Mouse (Mus musculus) lung, adult 2 months (tissue): ENCODE data around the gene Serpina11. TPM values are rescaled to one million over a fixed set of nuclear protein-coding genes. Genes with fewer than 3 reads are reported as not detected.

Source experiments
- DNase-seq: peaks from one replicate; pipeline ENCODE4 v3.0.0; 2022
- H3K4me1 ChIP-seq: fragments of 200-500 bp; 2 replicates; pipeline ENCODE4 v1.6.1; 2011; ENCODE audit warnings: low read length; ENCODE audit not compliant: control insufficient read depth, insufficient read depth
- H3K4me3 ChIP-seq: fragments of 200-500 bp; replicated peaks from 2 replicates; pipeline ENCODE3; 2011; ENCODE audit warnings: low read depth, mild to moderate bottlenecking, control low read depth, low read length; ENCODE audit errors: extremely low read depth
- CTCF ChIP-seq: fragments of 200-500 bp; IDR thresholded peaks from 2 replicates; pipeline ENCODE4 v1.5.1; 2011; ENCODE audit warnings: mild to moderate bottlenecking, low read length, control low read depth; ENCODE audit not compliant: insufficient read depth
- POLR2A ChIP-seq: fragments of 200-500 bp; IDR thresholded peaks from 2 replicates; pipeline ENCODE4 v1.6.1; 2011; ENCODE audit warnings: low read depth, mild to moderate bottlenecking, control low read depth, low read length, borderline replicate concordance; ENCODE audit errors: extremely low read depth
- WGBS: fragments of 180-500 bp; shearing (Covaris S2); methylation state at CpG from one replicate; pipeline ENCODE4 v1.1.7; 2018; 5-methylcytosine and 5-hydroxymethylcytosine counted together
- polyA plus RNA-seq: library from polyadenylated mRNA; depleted of rRNA; stranded (reverse); fragments of >200 nt; gene quantifications from 2 replicates; pipeline ENCODE4 v1.2.3, GENCODE M21; 2012

The Serpina11 gene
- polyA plus RNA-seq, 1 experiment, result not detected

- DNase-seq, result no peak
These were observed 6.8 kb upstream of the Serpina11 start for GRCm38 (mm10) chr12:103996513-103996912.

GRCm38 (mm10) chr12:103995292-103996072, 5.7 kb upstream of the Serpina11 start:
- WGBS, result 34% methylated on average over 5 of the region's 5 CpGs
- DNase-seq, result peak; percentile 70
- Histone ChIP-seq H3K4me3 (no peak overlapping the region), H3K4me1 (no peaks in the 10 kb centered on the region)
- TF ChIP-seq CTCF (peak; percentile 92), POLR2A (no peak)

More at GRCm38 (mm10) chr12:103996513-103996912, 6.8 kb upstream of the Serpina11 start:
- no peaks in the 10 kb centered on the region for H3K4me1 ChIP-seq
- WGBS, result 53% methylated on average over 2 of the region's 2 CpGs
- H3K4me3 ChIP-seq, result no peak overlapping the region
- no peak for TF ChIP-seq POLR2A
- TF ChIP-seq CTCF, result no peak

DNA sequence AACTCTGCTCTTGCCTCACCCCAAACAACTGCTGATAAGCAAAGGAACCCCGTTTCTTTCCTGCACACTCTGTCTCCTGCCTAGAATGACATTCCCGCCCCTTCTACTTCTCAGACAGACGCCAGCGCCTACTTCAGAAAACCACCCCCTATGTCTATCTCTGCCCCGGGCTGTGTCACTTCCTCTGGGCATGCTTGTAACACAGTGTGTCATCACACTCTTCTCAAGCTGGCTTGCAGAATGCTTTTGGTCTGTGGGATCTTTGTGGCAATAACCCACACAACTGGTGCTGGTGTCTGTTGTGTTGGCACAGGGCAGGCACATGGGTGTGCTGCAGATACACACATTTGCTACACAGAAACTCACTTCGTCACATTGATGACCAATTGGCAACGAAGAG, 3.2 kb upstream of the Serpina11 start:
- Histone ChIP-seq H3K4me3 (no peak overlapping the region), H3K4me1 (no peaks in the 10 kb centered on the region)
- no peak for DNase-seq
- WGBS, result 48% methylated on average over 7 of the region's 7 CpGs
- no peak for TF ChIP-seq POLR2A
- TF ChIP-seq CTCF, result no peak

GRCm38 (mm10) chr12:103989514-103989767, 316 bp downstream of the Serpina11 start:
- Histone ChIP-seq H3K4me1 (no peaks in the 10 kb centered on the region), H3K4me3 (no peak overlapping the region)
- 59% methylated on average over 2 of the region's 2 CpGs for WGBS
- TF ChIP-seq CTCF, result no peak
- TF ChIP-seq POLR2A, result no peak
- DNase-seq, result no peak

DNA sequence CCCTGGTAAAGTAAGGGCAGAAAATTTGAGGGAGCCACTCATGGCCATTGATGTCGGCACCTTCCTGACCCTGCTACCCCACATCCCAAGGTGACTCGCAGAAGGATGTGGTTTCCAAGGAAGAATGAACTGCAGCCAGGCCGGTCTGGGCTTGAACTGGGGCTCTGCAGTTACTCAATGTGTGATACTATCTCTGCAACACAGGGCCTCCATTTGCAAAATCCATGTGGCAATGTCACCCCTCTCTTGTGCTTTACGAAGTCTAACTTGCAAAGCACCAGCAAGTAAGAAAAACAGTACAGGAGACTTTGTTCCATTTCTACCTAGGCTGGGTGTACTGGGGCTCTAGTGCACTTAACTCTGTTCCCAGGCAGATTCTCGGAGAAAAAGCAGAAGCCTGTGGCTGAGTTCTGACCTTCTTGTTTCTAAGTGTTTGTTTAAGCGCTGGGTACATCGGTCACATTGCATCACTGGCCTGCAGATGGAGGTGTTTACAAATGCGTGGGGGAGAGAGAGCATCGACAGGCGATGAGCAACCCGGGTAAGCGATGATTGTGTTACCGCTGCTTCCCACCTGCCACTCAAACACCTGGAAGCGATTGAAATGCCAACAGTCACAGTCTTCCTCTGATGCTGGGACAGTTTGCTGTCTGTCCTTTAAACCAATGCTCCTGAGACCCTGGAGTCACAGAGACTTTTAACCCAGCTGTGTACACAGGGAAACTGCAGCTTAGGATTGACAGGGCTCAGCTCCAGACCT, 823 bp downstream of the Serpina11 start:
- no peak for DNase-seq
- no peak for TF ChIP-seq POLR2A
- no peak for TF ChIP-seq CTCF
- 30% methylated on average over 14 of the region's 14 CpGs for WGBS
- Histone ChIP-seq H3K4me1 (no peaks in the 10 kb centered on the region), H3K4me3 (no peak overlapping the region)

GRCm38 (mm10) chr12:103985868-103986267, 3.9 kb downstream of the Serpina11 start:
- Histone ChIP-seq H3K4me3 (no peak overlapping the region), H3K4me1 (no peaks in the 10 kb centered on the region)
- TF ChIP-seq CTCF (no peak), POLR2A (no peak)
- WGBS, result 43% methylated on average over 5 of the region's 5 CpGs
- no peak for DNase-seq

DNA sequence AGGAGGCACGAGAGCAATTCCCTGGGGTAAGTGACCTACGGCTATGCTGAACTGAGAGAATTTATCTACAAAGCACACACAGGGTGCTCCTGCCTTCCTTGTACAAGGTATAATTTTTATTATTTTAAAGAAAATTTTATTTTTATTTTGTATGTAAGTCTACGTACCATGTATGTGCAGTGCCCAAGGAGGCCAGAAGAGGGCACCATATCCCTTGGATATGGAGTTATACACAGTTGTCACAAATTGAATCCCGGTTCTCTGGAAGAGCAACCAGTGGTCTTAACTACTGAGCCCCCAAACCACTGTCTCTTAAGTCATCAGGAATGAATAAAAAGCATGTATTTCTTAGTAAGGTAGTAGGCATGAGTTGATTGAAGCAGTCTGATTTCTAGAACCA, 4.8 kb downstream of the Serpina11 start:
- 55% methylated on average over 4 of the region's 4 CpGs for WGBS
- H3K4me3 ChIP-seq, result no peak overlapping the region
- no peaks in the 10 kb centered on the region for H3K4me1 ChIP-seq
- TF ChIP-seq CTCF, result 0 out of 2 replicates have a peak, but pooled peaks have one; percentile 12
- TF ChIP-seq POLR2A, result no peak
- DNase-seq, result no peak

DNA sequence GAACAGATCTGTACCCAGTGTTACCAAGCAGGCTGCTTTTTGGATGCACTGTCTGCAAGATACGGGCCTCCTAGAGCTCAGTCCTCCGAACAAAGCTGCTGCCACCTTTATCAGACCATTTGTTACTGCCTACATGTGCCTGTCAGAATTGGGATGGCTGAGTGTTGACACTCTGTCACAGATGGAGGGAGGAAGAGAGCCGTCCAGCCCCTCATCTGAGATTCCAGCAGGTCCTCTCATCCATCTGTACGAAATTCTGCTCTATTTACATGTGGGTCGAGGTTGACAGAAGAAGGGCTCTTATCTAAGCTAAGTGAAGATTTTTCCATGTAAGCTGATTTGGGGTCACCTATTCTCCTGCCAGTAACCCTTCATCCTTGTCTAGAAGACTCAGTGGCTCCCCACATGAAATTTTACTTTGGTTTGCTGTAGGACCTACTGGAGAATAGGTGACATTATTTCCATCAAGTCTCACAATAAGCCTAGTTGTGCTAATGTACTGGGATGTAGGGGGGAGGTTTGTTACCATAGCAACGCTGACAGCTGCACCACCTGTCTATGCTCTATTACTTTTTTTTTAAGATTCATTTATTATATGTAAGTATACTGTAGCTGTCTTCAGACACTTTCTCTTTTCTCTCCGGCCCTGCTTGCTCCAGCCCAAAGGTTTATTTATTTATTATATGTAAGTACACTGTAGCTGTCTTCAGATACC, 8.0 kb downstream of the Serpina11 start:
- no peak for DNase-seq
- Histone ChIP-seq H3K4me3 (no peak overlapping the region), H3K4me1 (no peaks in the 10 kb centered on the region)
- 48% methylated on average over 7 of the region's 7 CpGs for WGBS
- TF ChIP-seq CTCF (no peak), POLR2A (no peak)

DNA sequence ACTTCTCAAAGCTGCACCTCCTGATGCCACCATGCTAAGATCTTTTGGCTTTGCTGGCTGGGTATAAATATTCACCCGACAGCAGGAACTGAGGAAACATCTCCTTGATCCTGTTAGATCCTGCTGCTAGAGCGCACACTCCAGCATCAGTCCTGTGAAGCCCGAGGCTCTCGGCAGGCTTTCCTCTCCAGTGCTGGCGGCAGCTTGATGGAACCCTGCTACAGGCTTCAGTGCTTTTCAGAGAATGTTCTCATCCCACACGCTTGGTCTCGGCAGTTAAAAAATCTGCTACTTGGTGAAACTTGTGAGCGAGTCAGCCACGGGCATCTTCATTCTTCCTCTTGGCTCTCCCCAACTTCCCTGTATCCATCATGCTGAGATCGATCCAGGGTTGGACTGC, 11.5 kb downstream of the Serpina11 start:
- H3K4me1 ChIP-seq, result no peaks in the 10 kb centered on the region
- no peak for DNase-seq
- H3K4me3 ChIP-seq, result no peak overlapping the region
- 77% methylated on average over 10 of the region's 10 CpGs for WGBS
- TF ChIP-seq CTCF (no peak), POLR2A (no peak)

GRCm38 (mm10) chr12:103977846-103978245, 11.9 kb downstream of the Serpina11 start:
- no peak for TF ChIP-seq POLR2A
- TF ChIP-seq CTCF, result peak; percentile 50; the same call in 1 of the 2 replicates
- no peaks in the 10 kb centered on the region for H3K4me1 ChIP-seq
- WGBS, result 27% methylated on average over 5 of the region's 5 CpGs
- DNase-seq, result no peak
- no peak overlapping the region for H3K4me3 ChIP-seq
